Mouse (Mus musculus) NIH3T3 (cell line): ENCODE measurements at regions not wholly inside any gene's neighbourhood (a gene's known extent, or its start where the extent isn't known, plus 50 kb on each side); places are given as distances from the start of the nearest gene placed in this dataset.

Source experiments
- DNase-seq: peaks from one replicate; pipeline ENCODE4 v3.0.0-alpha.2; 2012; ENCODE audit warnings: low read depth

DNA sequence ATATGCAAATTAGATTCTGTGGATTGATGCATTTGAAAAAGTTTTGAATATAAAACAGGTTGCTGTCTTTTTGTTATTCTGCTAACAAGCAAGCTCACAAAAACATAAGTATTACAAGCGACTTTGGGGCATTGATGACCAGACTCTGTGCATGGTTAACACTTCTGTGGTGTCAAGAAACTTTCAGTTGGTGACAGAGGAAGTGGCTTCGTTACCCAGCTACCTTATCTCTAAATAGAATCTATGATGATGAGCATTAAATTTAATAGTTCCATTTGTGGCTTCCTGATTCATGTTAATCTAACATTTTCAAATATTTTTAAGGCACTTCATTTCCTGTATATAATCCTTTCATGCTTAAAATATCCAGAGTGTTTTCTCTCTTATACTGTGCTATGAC, 100.8 kb downstream of the Tm2d1 start:
- DNase-seq = no peak

DNA sequence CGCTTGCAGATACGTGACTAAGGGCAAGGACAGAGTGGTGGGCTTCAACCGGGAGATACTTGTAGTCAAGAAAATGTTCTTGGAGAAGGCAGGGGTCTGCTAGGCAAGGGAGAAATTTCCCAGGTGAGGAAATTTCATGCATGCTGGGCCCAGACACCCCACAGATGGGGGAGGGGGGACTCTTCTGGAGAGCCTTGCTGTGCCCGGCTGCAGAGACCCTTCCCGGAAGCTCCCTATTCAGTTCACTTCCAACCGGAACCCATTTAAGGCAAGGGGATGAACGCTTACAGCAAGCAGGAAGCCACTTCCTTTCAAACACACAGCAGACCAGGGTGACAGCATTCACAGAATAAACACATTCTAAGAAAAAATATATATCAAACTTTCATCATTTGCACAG, 124.8 kb downstream of the Tm2d1 start:
- DNase-seq = no peak

DNA sequence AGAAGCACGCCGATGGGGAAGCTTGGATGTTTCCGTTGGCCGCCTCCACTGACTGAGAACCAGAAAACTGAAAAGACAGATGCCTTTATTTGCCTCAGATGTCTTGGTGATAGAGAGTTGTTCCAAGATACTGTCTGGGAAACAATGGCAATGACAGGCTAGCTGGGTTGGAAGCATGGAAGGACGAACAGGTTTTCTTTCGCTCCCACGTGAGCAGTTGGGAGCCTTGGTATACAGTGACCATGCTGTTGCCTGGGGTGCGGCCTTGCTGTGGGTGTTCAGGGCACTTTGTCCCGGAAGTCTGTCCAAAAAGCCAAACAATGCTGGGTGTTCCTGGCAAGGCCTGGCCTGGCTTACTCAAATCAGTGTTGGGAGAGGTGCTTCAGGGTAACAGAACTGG, 125.4 kb downstream of the Tm2d1 start:
- no peak for DNase-seq

DNA sequence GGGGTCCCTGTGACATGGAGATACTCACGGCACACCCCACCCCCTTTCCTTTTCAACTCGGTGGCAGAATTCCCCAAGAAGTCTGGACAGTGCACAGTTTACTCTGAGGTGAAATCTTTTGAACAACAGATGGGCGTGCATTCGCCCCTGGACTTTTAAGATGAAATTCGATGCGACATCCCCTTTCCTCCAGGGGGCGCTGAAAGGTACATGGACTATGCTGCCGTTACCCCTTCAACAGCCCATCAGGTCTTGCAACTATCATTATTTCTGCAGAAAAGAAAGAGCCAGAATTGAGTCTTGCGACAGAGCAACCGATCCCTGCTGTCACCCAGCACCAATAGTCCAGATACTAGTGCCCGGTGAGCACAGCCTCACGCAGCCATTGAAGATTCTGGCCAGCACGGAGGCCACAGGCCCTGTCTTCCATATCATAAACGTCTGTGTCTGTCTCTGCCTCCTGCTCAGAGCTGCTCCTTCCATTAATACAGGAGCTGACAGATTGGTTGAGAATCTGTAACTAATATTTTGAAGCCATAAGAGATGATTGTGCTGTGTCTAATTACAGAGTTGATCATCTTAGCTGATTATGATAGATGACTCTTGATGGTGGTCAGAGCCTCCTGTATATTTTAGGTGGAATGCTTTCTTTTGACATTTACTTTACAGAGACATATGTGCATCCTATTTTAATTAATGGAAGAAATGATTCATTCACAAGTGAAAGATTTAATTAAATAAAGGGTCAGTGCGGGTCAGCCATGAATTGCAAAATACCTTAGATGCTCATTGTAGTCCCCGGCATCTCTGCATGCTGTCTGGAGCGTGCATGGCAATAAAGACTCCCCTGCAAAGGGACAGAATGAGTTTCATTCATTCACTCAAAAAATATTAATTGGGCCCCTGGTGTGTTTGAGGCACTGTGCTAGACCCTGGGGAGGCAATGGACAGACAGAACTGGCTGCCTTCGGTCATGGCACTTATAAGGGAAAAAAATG, 128.0 kb downstream of the Tm2d1 start:
- peak; percentile 62 for DNase-seq

DNA sequence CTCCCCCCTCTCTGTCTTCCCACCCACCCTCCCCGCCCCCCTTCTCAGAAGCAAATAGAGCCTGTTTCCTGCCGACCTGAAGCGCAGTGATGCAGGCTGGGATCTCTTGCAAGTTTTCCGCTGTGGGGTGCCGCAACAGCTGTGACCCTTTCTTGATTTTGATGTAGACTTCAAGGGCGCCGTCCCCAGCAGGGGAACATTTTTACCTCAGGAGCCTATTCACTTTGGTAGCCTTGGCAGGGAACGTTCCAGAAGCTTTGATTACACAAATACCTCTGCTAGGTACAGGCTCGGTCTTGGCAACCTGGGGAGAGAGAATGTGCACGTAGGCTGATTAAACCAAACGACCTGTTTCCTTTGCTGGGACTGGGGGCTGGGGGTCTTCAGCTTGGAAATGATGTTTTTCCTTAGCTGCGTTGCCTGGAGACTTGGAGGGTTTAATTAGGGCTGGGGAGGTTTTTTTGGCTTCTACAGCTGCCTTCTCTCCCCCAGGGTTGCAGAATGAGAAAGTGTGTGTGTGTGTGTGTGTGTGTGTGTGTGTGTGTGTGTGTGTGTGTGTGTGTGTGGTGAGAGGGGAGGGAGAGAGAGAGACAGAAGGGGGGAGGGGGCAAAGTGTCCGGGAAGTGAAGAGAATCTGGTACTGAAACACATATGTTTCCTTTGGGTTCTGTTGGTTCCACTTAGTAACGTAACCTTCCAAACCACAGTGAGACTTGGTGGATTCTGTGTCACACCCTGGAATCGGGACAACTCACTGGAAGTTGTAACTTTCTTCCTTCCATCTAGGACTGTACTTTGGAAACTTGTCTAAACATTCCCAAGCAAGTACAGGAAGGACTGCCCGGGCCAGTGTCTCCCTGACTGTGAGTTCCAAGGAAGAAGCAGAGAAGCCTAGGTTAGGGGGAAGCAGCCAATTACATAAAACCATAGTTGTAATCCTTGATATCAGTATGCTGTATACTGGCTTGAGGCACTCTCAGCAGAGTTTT, 138.9 kb downstream of the Tm2d1 start:
- DNase-seq = peak; percentile 5

DNA sequence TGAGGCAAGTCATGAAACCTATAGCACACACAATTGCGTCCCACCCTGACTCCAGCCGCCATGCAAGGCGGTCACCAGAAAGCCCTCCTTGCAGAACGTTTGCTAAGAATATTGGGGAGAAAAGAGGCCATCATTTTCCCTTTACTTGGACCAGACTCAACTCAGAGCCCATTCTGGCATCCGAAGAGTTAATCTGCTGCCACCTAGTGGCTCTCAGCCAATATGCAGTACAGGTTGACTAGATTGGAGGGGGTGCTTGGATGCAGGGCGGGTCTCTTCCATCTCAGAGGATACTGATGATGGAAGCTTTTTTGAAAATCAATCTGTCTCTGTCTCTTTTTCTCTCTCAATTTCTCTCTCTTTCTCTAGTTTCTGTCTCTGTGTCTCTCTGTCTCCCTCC, 139.6 kb downstream of the Tm2d1 start:
- DNase-seq = peak; percentile 60

DNA sequence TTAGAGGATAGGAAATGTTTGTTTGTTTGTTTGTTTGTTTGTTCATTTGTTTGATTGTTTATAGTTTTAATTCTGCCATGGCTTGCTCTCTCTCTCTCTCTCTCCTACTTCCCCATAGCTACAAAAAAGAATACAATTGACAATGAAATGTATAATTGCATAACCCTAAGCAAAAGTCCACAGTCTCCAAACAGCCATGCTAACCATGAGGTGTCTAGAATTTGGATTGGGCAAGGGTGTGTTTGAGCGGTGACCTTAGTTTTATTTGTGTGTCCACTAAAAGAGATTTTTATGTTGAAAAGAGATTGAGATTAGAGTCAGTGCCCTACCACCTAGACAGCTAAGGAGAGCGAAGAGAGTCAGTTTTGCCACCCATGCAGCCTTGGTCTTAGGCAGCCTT, 141.2 kb downstream of the Tm2d1 start:
- no peak for DNase-seq

DNA sequence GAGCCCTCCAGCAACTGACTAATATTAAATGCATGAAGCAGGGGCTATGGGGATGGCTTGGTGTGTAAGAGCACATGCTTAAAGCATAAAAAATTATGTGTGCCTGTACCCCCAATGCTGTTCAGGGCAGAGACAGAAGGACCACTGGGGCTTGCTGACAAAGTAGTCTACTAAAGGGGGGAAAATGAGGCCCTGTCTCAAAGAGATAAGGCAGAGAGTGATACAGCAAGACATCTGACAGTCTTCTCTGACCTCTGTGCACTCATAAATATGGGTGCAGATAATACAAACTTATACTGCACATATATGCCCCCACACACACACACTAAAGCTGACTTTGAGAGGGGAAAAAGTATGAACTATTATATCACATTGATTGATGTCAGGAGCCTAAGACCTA, 142.8 kb downstream of the Tm2d1 start:
- no peak for DNase-seq

DNA sequence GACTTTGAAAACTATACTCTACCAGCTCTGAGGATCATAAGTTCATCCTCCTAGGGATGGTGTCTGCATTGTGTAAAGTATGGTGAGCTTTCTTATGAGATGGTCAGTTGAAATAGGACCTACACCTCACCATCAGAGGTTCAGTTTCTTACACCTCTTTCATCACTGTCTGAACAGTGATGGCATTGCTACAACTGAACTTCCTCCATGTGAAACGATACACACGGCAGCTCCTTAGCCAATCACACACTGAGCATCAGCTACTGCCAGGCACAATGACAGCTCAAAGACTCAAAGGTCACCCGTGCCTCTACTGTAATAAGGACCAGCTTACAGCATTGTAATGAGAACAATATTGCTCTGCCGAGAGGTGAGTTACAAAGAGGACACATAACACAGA, 145.0 kb downstream of the Tm2d1 start:
- DNase-seq = no peak

DNA sequence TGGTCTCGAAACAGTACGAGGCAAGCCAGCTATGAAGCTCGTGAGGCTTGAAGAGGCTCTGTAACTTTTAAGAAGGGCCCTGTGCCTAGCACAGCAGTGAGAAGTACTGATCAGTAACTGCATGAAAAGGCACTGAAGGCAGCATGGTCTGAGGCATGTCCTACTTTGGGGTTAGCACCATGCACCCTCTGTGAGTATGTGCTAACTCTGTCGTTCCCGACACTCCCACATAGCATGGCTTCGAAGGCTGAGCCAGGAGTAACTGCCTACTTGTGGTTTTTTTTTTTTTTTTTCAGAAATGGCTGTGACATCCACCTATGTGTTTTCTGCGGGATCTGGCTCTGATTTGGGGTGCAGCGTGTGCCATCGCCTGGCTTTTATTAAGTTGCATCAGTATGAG, 145.6 kb downstream of the Tm2d1 start:
- no peak for DNase-seq

DNA sequence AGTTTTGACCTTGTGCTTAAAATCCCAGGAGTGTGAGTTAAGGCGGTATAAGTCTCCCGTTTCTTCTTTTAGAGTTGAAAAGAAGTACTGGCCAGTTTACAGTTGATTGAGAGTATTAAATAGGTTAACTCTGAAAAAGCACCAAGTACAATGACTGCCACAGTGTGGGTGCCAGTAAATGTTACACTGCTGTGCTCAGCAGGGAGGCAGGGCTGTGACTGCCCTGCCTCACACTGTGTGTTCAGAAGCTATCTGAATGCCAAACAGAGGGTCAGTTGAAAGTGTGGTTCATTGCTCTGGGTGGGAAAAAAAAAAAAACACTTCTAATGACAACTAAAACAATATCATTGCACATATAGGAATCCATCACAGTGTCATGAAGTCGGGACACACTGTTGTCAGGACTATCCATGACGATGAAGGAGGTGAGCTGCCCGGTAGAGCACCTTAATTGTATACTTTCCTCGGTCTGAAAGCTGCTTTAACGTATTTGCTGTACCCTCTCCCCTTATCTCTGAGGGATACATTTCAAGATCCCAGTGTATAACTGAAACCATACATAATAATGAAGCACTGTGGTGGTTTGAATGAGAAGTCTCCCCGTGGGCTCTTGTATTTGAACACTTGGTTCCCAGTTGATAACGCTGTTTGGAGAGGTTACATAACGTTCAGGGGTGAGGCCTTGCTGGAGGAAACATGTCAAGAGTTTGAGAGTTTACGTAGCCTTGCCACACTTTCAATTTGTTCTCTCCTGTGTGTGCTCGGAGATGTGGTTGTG, 146.9 kb downstream of the Tm2d1 start:
- DNase-seq = no peak

DNA sequence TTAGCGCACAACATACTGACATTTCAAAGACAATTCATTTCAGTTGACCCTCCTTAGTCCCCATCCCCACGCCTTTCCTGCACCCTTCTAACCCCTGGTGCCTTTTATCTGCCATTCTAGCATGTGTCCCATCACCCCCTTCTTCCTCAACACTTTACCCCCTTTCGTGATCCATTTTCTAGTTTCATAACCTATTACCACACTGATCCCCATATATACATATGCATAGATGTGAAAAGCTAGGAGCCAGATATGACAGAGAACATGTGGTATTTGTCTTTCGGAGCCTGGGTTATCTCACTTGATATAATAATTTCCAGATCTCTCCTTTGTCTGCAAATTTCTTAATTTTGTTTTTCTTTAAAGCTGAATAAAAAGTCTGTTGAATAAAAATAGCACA, 154.9 kb downstream of the Tm2d1 start:
- no peak for DNase-seq

DNA sequence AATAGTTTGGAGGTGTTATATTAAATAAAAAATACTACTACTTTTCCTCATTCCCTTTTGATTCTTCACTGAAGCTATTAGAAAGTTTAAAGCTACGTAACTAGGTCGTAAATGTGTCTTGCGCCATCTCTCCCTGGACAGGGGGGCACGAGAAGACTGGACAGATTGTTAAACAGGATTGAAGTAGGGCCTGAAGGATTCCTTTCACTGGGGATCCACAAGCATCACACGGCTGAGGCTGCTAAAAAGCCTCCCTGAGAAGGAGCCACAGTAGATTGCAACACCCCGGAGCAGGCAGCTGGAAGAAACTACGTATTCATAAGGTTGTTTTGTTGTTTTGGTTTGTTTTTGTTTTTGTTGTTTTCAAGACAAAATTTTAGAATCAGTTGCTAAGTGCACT, 158.7 kb downstream of the Tm2d1 start:
- no peak for DNase-seq

DNA sequence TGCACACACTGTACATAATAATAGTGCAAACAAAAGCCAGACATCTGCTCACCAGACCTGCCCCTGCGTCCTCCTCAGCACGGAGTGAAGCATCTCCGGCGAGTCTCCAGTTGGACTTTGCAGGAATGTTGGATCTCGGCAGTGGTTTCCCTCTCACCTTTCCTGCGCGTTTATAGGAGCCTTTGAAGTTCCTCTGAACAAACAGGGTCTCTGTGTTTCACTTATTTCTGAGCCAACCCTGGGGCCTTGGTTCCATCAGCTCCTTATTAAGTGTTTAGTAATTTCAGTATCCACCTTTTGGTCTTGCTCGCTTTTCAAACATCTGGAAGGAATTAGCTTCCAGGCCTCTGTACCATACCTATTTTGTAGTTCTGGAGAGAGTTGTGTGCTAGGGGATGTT, 159.7 kb downstream of the Tm2d1 start:
- no peak for DNase-seq

DNA sequence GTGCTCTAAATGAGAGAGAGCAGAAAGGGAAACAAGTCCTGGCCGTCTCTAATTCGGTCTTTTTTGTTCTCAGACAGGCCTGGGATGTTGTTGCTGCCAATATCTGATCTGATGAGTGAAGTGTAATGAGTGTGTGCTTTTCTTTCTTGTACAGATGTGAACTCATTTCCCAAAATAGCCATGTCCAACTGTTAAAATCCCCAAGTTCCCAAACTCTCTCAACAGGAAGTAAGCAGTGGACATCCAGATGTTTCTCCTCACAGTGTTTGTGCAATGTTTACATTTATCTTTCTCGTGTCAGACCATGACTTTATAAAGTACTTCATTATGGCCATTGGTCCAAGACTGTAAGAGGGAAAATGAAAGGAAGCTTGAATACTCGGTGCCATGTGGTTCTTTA, 161.5 kb downstream of the Tm2d1 start:
- peak; percentile 32 for DNase-seq

DNA sequence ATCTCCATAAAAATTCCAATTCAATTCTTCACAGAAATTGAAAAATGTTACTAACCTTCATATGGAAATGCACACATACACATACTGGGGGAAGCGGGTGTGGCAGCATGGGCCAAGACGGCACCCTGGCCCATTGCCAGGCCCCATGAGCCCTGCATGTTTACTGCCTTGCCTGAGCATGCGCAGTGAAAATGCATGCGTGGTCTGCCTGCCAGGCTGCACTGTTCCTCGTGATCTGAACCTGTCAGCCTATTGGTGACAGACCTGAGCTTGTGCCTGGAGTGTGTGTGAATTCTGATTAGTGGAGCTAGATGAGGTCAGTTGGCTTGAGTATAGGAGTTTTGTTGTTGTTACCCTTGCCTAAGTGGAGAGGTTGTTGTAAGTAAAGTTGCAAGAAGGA, 167.9 kb downstream of the Tm2d1 start:
- DNase-seq = no peak

DNA sequence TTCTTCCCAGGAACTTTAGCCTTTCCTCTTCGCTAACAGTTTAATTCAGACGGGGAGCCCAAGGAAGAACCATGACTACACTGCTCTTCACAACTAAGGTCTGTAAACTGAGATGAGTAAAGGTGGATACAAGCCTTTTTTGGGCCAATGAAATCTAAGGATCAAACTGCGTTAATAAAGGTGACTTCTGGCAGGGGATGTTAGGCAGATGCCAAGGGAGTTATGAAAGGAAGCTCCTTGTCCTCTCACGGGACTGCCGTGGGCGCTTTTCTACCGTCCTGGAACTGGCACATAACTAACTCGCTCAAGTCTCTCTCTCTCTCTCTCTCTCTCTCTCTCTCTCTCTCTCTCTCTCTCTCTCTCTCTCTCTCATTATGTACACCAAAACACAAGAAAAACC, 175.7 kb downstream of the Tm2d1 start:
- DNase-seq = no peak

DNA sequence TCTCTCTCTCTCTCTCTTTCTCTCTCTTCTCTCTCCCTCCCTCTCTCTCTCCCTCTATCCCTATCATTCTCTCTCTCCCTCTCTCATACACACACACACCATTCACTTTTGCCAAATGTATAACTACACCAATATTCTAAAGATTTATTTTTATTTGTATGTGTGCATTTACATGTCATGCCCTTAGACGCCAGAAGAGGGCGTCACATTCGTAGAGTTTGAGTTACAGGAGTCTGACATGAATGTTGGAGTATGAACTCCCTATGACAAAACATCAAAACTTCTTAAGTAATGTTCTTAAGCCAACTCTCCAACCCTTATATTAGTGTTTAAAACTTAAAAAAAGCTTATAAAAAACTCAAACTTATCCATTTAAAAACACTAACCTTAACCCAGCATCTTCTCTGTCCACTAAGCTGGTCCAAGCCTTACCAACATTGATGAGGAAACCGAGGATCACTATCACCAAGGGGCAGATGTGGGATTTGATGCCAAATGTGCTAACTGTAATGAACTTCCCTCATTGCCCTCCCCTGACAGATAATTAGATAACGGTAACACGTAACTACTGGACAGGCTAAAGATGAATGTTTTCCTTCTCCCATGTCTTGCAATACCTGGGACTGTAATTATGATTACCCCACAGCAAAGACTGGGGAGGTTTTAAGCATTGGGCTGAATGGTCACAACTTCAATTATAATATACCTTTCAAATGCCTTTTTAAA, 176.7 kb downstream of the Tm2d1 start:
- peak; percentile 37 for DNase-seq

DNA sequence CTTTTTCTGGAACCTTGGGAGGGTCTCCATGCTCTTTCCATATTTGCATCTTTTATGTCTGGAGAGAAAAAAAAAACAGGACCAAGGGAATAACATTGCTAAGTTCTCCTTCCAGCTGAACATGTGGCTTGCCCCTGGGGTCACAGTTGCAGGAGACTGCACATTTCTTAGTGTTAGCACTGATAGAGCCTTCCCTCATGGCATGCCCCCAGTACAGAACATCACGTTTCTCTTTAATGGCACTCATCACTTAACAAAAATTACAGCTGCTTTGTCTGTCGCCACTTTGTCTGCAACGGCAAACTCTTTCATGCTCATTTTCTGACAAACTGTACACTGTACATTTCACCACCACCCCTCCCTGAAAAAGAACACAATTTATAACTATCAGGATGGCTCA, 180.0 kb downstream of the Tm2d1 start:
- no peak for DNase-seq

DNA sequence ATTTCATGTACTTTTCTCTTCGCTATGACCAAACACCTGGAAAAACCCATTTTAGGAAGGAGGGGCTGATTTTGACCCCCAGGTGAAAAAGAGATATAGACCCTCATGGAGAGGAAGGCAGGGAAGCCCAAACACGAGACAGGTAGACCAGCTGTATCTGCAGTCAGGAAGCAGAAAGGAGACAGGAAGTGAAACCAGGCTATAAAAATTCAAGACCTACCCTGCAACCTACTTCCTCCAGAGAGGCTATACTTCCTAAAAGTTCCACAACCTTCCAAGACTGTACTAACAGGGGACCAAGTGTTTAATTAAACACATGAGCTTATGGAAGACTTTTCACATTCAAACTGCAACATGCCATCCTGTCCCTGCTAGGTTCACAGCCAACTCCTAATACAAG, 180.9 kb downstream of the Tm2d1 start:
- DNase-seq = no peak

DNA sequence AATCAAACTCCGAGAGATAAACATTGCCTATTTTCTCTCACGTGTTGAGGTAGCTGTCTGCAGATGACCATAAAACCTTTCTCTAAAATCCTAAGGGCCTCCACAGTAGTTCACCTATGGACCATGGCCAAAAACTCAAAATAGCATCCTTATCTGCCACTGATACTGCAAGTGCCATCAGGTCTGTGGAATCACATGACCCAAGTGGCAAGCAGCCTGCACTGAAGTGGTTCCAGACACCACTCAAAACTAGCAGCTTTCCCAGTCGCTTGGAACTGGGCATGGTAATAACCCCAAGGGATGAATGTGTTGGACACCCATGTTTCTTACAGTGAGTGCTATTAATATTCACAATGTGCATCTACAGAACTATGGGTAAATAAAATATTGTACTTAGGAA, 182.0 kb downstream of the Tm2d1 start:
- no peak for DNase-seq
